Mouse (Mus musculus) layer of hippocampus, adult 9-10 months (tissue): ENCODE measurements at regions not wholly inside any gene's neighbourhood (a gene's known extent, or its start where the extent isn't known, plus 50 kb on each side); places are given as distances from the start of the nearest gene placed in this dataset.

Experiments
- DNase-seq: peaks from one replicate; pipeline ENCODE4 v3.0.0; 2022; ENCODE audit warnings: low spot score

GRCm38 (mm10) chr16:5673372-5673960 lies 211.7 kb upstream of the Rbfox1 start:
- no peak for DNase-seq

GRCm38 (mm10) chr16:5672871-5673270 lies 212.3 kb upstream of the Rbfox1 start:
- no peak for DNase-seq

GRCm38 (mm10) chr16:5668403-5668967 lies 216.7 kb upstream of the Rbfox1 start:
- DNase-seq = no peak

DNA sequence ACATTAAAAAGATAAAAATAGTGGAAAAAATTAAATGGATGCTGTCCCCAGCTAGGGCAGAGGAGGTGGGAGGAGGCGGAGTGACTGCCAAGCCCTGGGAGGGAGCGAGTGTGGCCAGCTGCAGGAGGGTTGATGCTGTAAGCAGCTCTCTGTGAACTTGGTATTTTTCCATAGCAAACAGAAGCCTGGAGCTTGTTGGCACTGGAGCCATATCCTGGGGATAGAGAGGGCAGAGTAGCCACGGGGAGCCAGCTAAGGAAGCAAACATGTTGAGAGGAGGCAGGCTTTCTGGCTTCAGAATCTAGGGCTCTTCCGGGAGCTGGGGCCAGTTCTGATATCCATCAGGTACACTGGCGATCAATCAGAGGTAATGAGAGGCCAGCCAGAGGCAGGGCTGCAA lies 223.2 kb upstream of the Rbfox1 start:
- DNase-seq = no peak

- DNase-seq = no peak
These were observed 233.6 kb upstream of the Rbfox1 start for GRCm38 (mm10) chr16:5651551-5651950.

GRCm38 (mm10) chr16:5651002-5651401 lies 234.2 kb upstream of the Rbfox1 start:
- DNase-seq = no peak

- no peak for DNase-seq
These were observed 245.2 kb upstream of the Rbfox1 start for GRCm38 (mm10) chr16:5639956-5640355.

GRCm38 (mm10) chr16:5629996-5630395 lies 255.2 kb upstream of the Rbfox1 start:
- DNase-seq = no peak

GRCm38 (mm10) chr16:5627910-5628309 lies 257.2 kb upstream of the Rbfox1 start:
- DNase-seq = no peak

DNA sequence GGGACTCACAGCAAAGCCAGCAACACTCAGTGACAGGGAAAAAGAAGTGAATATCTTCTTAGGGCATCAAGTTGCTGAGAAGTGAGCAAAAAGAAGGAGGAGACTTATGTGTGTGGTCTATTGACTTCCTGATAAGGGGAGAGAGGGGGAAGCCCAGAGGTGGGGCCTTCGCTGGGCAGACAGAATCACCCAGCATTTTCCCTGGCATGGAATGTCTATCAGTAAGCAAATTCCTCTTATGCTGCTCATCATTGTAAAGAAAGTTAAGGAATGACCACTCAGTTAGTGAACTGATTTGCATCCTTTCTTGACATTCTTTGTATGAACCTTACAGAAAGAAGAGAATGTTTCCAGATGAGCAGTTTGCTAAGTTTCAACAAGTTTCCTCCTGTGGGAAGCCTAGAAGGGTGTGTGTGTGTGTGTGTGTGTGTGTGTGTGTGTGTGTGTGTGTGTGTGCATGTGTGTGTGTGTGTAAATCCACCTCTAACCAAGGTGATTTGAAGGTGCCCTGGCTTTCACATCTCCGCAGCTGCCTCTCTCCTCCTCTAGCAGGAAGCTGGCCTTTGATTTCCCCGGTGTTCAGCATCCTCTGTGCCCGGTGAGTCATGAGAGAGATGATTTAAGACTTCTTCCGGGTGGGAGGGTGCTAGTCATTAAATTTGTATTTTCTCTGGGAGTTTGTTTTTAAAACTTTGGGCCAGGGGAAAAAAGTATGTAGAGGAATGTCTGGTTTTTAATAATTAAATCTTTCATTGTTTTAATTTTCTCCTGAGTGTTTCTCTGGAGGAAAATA lies 257.8 kb upstream of the Rbfox1 start:
- no peak for DNase-seq

- DNase-seq = no peak
These were observed 260.0 kb upstream of the Rbfox1 start for GRCm38 (mm10) chr16:5625159-5625558.

DNA sequence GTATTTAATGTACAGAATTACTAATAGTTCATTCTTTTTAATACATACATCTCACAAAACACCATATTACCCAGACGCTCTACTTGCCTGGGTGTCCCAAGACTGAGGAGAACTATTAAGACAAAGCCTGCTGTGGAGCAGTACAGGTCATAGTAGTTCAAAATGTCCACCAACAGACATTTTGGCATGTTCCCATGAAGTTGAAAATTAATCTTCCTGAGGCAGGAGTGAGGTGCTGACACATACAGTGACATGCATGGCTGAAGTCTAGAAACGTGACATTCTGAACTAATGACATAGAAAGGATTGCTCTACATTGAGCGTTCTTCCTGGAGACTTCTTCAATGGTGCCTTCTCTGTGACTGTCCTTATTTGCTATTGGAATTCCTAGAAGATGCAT lies 264.6 kb upstream of the Rbfox1 start:
- DNase-seq = no peak

DNA sequence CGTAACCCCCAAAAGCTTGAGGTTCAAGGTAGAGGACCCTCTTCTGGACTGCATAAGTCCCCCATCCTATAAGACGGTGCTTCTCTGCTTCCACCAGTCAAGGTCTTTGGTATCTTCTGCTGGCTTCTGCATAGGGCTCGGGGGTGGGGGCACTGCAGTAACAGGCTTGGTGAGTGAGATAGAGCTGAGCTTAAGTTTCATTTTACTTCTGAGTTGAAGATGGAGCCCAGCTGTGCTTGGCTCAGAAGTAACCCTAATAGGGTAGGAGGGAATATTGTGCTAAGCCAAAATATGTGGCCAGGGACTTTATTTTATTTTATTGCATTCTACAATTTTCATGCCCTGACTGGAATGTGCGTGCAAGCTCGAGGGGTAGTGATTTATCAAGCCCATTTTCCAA lies 268.8 kb upstream of the Rbfox1 start:
- DNase-seq = no peak

DNA sequence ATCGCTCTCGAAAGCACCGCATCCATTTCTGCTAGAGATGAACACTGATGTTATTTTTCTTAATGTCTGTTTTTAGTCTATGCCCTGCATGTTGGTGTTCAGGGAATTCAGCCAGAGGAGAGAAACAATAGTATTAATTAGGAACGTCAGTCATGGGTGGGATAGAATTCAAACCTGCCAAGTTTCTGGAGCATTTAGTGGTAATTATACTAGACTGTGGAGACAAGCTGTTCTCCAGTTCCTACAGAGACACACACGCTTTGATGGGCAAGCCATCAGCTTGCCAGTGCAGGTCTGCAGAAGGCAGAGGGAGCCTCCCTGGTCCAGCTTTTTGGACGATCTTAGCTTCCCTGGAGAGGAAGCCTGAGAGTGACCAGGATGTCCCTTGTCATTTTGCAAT lies 289.8 kb upstream of the Rbfox1 start:
- peak; percentile 54 for DNase-seq

- no peak for DNase-seq
These were observed 306.8 kb upstream of the Rbfox1 start for GRCm38 (mm10) chr16:5578333-5578732.

DNA sequence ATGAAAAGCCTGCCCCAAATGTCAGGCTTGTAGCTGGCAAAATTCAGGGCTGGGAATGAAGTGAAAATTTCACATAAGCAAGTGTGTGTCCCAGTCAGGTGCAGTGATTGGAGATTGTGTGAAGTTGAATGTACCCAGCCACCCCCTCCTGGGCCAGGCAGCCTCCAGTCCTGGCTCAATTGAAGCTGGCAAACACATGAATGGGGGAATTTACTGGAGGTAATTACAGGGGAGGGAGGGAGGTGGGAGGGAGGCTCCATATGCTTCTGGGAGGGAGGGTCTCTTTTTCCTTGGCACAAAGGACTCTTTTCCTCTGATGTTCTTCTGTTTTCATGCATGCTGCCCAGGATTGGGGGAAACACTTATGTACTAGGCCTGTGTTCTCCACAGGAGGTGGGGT lies 312.4 kb upstream of the Rbfox1 start:
- DNase-seq = no peak

GRCm38 (mm10) chr16:5570619-5571018 lies 314.5 kb upstream of the Rbfox1 start:
- DNase-seq = no peak

DNA sequence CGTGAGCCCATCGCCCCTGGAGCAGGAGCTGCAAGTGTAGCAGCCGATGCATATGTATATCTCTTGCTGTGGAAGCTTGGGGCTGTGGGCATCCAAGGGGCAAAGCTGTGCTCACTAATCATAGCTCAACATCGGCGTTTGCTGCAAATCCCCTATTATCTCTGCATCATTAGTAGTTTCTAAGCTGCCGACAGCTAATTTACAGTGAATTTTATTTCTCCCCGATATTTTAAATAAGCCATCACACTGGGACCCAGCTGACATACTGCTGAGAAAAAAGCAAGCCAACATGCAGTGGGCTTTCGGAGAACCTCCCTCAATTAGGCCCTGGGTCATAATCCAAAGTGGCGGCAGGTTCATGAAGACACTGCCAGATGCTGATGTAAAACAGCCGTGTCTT lies 313.3 kb upstream of the Eef2kmt start:
- DNase-seq = no peak

GRCm38 (mm10) chr16:5549026-5549425 lies 293.2 kb upstream of the Eef2kmt start:
- DNase-seq = no peak

GRCm38 (mm10) chr16:5548602-5549001 lies 292.8 kb upstream of the Eef2kmt start:
- DNase-seq = no peak

- no peak for DNase-seq
These were observed 291.0 kb upstream of the Eef2kmt start for GRCm38 (mm10) chr16:5546808-5547207.

GRCm38 (mm10) chr16:5545801-5546200 lies 290.0 kb upstream of the Eef2kmt start:
- no peak for DNase-seq

DNA sequence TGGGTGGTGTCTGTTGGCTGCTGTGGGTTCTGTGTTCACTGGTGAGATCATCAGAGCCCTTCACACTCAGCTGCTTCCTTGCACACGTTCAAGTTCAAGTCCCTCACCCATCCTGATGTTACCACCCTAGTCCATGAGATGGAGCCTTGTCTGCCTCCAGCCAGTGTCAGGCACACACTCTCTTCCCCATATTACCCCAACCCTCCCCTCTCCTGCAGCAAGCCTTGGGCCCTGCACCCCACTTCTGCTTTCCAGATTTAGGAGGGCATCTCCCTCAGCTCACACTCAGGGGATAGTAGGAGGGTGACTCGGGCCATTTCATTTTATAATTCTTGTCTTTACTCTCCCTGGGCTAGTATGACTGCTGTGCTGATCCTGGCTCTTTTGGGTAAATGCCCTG lies 288.7 kb upstream of the Eef2kmt start:
- no peak for DNase-seq
